Comparison of ENCODE assay signal across 14 mouse cellular contexts in the genomic region with DNA sequence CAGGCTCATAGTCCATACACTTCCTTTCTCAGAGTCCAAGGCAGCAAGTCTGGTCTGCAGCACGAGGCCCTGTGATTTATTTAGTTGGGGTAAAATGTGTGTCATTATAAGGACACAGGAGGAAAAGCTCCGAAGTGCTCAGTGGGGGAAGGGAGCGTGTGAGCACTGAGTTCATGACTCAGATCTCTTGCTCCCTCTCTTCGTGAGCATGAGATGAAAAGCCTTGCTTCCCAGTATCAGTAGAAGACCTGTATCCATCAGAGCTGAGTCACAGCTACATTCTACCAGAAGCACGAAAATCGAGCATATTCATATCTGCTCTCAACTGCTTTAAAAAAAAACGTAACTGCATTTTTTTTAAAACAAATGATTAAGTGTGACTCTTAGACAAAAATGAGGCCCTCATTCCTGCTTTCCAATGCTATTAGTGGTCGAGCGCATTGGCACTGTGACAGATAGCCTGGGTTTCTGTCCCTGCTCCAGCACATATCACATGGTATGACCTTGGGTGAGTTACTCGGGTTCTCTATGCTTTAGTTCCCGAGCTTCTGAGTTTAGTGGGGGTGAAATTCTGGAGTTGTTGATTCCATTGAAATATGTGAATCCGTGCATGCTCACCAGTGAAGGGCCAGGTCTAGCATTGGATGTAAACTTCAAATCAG.
A peak's percentile ranks its signal among the peaks of the same experiment; 100 is the strongest.
DNase-seq lines count a peak whose midpoint lies in the region; ATAC-seq lines count a peak whose summit lies in the region.
"Had no signal": no experiment of that assay in that cellular context is flagged by ENCODE, and none has a peak within 500 bp of the region (broad histone marks: within the 10 kb centered on the region; RNA-seq: fewer than 3 reads in every experiment).

No protein-coding gene starts in this region.

- peak overlapping the region; percentile 56 for H3K27ac ChIP-seq in heart, embryonic 16.5 days (ENCODE audit: low read length)
- H3K27ac ChIP-seq in kidney, embryonic 16.5 days (ENCODE audit: low read length): 0 out of 2 replicates have a peak overlapping the region, but pooled peaks have one; percentile 3
- H3K27ac ChIP-seq in stomach, embryonic 16.5 days (ENCODE audit: low read length): peak overlapping the region; percentile 47
- H3K27ac ChIP-seq: embryonic facial prominence, embryonic 12.5 days; hindbrain, embryonic 12.5 days; layer of hippocampus, adult 2 months had no signal

- no peaks in the 10 kb centered on the region for H3K27me3 ChIP-seq in heart, embryonic 16.5 days (ENCODE audit: control insufficient read depth, insufficient read depth, low read length)
- H3K27me3 ChIP-seq in kidney, embryonic 16.5 days (ENCODE audit: insufficient read depth, low read length): 0 out of 2 replicates have a peak, but pooled peaks cover 3% of the 10 kb centered on the region
- no peaks in the 10 kb centered on the region for H3K27me3 ChIP-seq in stomach, embryonic 16.5 days (ENCODE audit: control insufficient read depth, insufficient read depth, low read length)
- H3K27me3 ChIP-seq: embryonic facial prominence, embryonic 12.5 days; hindbrain, embryonic 12.5 days had no signal

- no peak overlapping the region for H3K4me3 ChIP-seq in heart, embryonic 16.5 days (ENCODE audit: low read length)
- no peak overlapping the region for H3K4me3 ChIP-seq in kidney, embryonic 16.5 days (ENCODE audit: low read length)
- no peak overlapping the region for H3K4me3 ChIP-seq in stomach, embryonic 16.5 days (replicated peaks; ENCODE audit: low read length)
- H3K4me3 ChIP-seq: embryonic facial prominence, embryonic 12.5 days; hindbrain, embryonic 12.5 days; layer of hippocampus, adult 2 months had no signal

- no peak overlapping the region for H3K4me2 ChIP-seq in heart, embryonic 16.5 days (ENCODE audit: low read depth, low read length)
- H3K4me2 ChIP-seq in kidney, embryonic 16.5 days (replicated peaks; ENCODE audit: low read depth, low read length): no peak overlapping the region
- no peak overlapping the region for H3K4me2 ChIP-seq in stomach, embryonic 16.5 days (ENCODE audit: low read depth, low read length)
- H3K4me2 ChIP-seq: embryonic facial prominence, embryonic 12.5 days; hindbrain, embryonic 12.5 days had no signal

- H3K4me1 ChIP-seq in heart, embryonic 16.5 days (ENCODE audit: control insufficient read depth, insufficient read depth, low read length): peaks cover 19% of the 10 kb centered on the region
- peaks cover 4% of the 10 kb centered on the region; the same call in 1 of the 2 replicates for H3K4me1 ChIP-seq in kidney, embryonic 16.5 days (ENCODE audit: insufficient read depth, low read length)
- peaks cover 8% of the 10 kb centered on the region for H3K4me1 ChIP-seq in stomach, embryonic 16.5 days (ENCODE audit: control insufficient read depth, insufficient read depth, low read length)

- H3K36me3 ChIP-seq in heart, embryonic 16.5 days (ENCODE audit: control insufficient read depth, insufficient read depth): no peaks in the 10 kb centered on the region
- no peaks in the 10 kb centered on the region for H3K36me3 ChIP-seq in kidney, embryonic 16.5 days (ENCODE audit: insufficient read depth, low read length)
- no peaks in the 10 kb centered on the region for H3K36me3 ChIP-seq in stomach, embryonic 16.5 days (ENCODE audit: control insufficient read depth, insufficient read depth, low read length)
- H3K36me3 ChIP-seq: embryonic facial prominence, embryonic 12.5 days; hindbrain, embryonic 12.5 days had no signal

- 49% methylated on average over 12 of the region's 12 CpGs for WGBS in heart, embryonic 16.5 days
- 51% methylated on average over 12 of the region's 12 CpGs for WGBS in kidney, embryonic 16.5 days
- WGBS in stomach, embryonic 16.5 days: 40% methylated on average over 12 of the region's 12 CpGs

- H3K9ac ChIP-seq in heart, embryonic 16.5 days (ENCODE audit: low read length): no peak overlapping the region
- H3K9ac ChIP-seq in kidney, embryonic 16.5 days (replicated peaks; ENCODE audit: low read length): no peak overlapping the region
- H3K9ac ChIP-seq in stomach, embryonic 16.5 days (ENCODE audit: low read length): no peak overlapping the region
- H3K9ac ChIP-seq: embryonic facial prominence, embryonic 12.5 days; hindbrain, embryonic 12.5 days had no signal

- no peak for DNase-seq in heart, adult 18-20 months
- peak; percentile 54 for DNase-seq in ovary, postnatal 36 days (ENCODE audit: low spot score)
- DNase-seq in ovary, postnatal 14 days (ENCODE audit: low spot score): no peak
- no peak for DNase-seq in thymus, adult 18-20 months
- DNase-seq: cerebellum, adult 8-10 months; right cerebral cortex, adult 18-20 months had no signal

- H3K9me3 ChIP-seq in heart, embryonic 16.5 days (replicated peaks; ENCODE audit: control insufficient read depth, low read length): no peaks in the 10 kb centered on the region
- H3K9me3 ChIP-seq in kidney, embryonic 16.5 days (ENCODE audit: low read length): no peaks in the 10 kb centered on the region
- H3K9me3 ChIP-seq in stomach, embryonic 16.5 days (replicated peaks; ENCODE audit: control insufficient read depth, low read length): no peaks in the 10 kb centered on the region
- H3K9me3 ChIP-seq: embryonic facial prominence, embryonic 12.5 days; hindbrain, embryonic 12.5 days had no signal

- peak; percentile 72; the same call in 1 of the 2 replicates for ATAC-seq in heart, embryonic 16.5 days (replicated peaks; ENCODE audit: extremely low read depth, insufficient read depth, low FRiP score)
- ATAC-seq in kidney, embryonic 16.5 days (ENCODE audit: low FRiP score, low TSS enrichment): no peak
- ATAC-seq in stomach, embryonic 16.5 days (ENCODE audit: insufficient read depth, low FRiP score): peak; percentile 45; the same call in 1 of the 2 replicates
- no peak for ATAC-seq in inflammation-experienced regulatory T-cells, adult 6 months
- ATAC-seq: forebrain, embryonic 16.5 days had no signal

Comparison
In these comparisons a context has a peak if more than half of its experiments do, and no peak if none do; other contexts are left out.
1. ATAC-seq: peak in heart, embryonic 16.5 days (single experiment) and stomach, embryonic 16.5 days (single experiment); none in kidney, embryonic 16.5 days (single experiment) and inflammation-experienced regulatory T-cells, adult 6 months (single experiment).
2. H3K27ac ChIP-seq: peak in every context shown above with its lines; median percentile 56 in heart, embryonic 16.5 days; 47 in stomach, embryonic 16.5 days; 3 in kidney, embryonic 16.5 days.